Mouse (Mus musculus) embryonic fibroblast, embryonic 13.5 days (primary cell): ENCODE data around the gene Clec4e.

Experiments
- CTCF ChIP-seq: IDR thresholded peaks from 2 replicates; pipeline ENCODE4 v1.5.1; 2011; ENCODE audit warnings: mild to moderate bottlenecking, control low read depth, low read length, moderate library complexity, borderline replicate concordance; ENCODE audit not compliant: insufficient read depth
- POLR2A ChIP-seq: IDR thresholded peaks from 2 replicates; pipeline ENCODE4 v1.6.1; 2011; ENCODE audit warnings: low read depth, mild to moderate bottlenecking, control low read depth, low read length, moderate library complexity

DNA sequence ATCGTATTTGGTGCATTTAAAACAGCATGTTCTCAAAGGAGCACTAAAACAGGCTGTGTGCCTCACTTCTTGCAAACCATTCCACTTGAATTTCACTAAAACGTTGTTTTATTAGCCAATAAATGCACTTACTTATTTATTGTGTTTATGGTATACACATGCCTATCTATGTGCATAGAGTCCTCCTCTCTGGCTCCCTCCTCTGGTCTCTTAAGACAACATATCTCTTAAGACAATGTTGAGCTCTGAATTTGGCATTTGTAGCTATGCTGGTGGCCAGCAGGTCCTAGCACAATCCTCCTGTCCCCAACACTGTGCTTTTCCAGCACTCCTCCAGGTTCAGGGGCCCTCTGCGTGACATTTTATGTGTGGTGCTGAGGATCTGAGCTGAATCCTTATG lies 30.7 kb downstream of the Clec4e start:
- TF ChIP-seq CTCF (no peak), POLR2A (no peak)
